Mouse (Mus musculus) left cerebral cortex, adult 9 months (tissue): ENCODE results near the gene Rpl32.

Experiments used
- DNase-seq, 2 experiments: peaks; one replicate each; pipeline ENCODE4 v3.0.0; 2022; ENCODE audit warnings: low spot score in 2 of 2

The Rpl32 gene

DNA sequence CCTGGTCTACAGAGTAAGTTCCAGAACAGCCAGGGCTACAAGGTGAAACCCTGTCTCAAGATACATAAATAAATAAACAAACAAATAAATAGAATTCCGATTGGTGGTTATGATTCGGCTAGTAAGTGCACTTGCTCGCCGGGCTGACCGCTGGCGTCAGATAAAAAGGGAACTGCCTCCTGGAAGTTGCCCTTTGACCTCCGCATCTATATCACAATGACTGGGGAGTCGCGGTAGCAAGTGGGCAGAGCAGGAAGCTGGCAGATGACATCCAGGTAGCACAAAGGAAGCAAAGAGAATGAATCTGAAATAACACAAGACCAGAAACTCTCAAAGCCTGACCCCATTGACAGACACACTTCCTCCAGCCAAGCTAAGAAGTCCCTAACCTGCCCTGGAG, 41.2 kb downstream of the Rpl32 start:
- DNase-seq: no peak

DNA sequence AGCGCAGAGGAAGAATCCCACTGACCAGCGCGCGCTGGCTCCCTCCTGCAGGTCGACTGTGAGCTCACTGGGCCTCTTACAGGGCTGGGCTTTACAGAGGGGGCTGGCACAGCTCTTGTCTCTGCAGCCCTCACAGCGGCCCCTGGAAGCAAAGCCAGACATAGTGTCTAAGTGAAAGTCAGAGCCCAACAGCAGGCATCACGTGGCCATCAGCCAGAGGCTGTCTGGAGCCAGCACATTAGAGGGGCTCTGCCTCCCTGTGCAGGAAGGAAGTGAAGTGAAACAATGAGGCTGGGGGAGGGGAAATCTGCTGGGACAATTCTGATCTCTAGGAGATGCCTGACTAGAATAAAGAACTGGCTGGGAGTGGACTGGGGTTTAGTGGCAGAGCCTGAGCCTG, 44.4 kb downstream of the Rpl32 start:
- peak; percentile 13 to 14 for DNase-seq

DNA sequence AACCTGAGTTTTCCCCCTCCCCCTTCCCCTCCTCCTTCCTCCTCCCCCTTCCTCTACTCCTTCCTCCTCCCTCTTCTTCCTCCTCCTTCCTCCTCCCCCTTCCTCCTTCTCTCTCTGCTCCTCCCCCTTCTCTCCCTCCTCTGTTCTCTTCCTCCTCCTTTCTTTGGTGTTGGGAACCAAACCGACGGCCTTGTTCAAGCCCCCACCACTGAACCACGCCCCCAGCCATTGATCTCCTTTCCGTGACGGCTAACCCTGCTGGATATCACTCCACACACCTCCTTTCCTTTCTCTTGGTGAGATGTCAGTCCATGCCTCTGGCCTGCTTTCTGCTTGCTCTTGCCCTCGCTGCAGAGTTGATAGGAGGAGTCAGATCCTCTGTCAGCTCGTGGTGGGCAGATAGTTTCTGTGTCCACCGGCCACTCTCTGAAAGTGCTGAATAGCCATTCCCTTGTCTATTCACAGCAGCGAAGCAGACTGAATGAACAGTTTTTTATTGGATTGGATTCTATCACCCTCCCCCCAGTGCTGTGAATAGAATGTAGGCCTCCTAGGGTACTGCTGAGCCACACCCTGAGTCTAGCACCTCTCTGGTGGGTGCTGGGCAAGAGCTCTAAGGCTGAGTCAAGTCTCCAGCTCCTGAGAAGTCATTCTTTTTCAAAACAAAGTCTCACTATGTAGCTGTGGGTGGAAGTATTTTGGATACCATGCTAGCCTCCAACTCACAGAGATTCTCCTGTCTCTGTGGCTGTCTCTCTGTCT, 46.4 kb downstream of the Rpl32 start, which contains the start of gene Tmem40:
Gene Tmem40, minus strand, starts transcription at position 416 of the 762 bp plus-strand sequence.
- DNase-seq: no peak

DNA sequence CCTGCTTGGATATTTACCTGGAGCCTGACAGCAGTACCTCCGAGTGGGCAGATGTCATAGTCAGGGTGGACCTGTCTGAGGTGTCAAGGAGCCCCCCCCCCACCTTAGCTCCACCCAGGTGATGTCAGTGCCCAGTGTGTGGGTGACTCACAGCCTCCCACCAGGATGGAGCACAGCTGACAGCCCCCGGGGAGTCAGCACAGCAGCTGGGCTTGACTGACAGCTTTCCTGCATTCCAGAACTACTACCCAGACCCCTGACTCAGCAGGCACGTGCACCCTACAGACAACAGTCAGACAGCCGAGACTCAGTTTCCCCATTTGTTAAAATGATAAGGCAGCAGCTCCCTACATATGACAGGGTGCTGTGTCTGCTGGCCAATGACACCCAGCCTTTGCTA, 47.6 kb downstream of the Rpl32 start:
- no peak for DNase-seq

DNA sequence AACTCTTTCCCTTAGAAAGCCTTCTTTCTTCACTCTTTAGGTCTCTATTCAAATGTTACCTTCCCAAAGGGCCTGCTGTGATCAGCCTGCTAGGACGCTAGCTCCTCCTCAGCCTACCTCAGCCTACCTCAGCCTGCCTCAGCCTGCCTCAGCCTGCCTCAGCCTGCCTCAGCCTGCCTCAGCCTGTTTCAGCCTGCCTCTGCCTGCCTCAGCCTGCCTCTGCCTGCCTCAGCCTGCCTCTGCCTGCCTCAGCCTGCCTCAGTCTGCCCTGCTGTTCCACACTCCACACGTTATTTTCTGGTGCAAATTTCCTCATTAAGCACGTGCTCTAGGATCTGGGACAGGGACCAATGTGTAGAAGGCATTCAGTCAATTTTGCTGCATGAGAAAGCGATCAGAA, 48.4 kb downstream of the Rpl32 start:
- no peak for DNase-seq

DNA sequence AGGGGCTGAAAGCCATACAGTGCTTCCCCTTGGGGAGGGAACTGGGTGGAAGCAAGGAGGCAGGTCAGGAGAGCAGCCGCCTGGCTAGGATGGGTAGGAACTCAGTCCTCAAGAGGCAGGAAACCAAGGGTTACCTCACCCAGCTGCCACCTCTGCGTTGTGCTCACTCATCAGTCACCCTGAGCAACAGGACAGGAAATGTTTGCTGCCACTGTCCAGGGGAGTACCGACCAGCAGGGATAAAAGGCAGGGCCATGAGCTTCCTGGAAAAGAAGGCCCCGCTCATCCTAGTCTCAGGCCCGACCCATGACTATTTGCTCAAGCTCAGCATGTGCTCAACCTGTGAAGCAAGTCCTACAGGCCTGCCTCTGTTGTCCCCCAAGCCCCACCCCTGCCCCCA, 49.1 kb downstream of the Rpl32 start:
- no peak for DNase-seq

DNA sequence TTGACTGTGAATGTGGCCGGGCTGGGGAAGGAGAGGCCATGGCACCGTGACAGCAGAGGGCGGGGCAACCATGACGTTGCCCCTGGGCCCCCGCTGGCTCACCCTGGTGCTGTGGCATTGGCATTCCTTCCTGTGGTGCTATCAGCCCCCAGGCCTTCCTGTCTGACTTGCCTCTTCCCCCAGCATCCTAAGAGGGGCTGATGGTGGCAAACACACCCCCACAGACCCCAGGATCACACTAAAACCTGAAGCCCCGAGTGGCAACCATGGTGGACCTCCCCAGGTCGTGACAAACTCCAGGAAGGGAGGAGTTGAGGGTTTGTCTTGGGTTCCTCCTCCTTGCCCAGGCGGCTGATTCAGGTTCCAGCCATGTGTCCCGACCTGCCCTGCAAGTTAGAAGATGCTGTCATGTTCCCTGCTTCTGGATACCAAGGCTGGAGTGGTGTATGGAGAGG, 49.5 kb downstream of the Rpl32 start:
- no peak for DNase-seq

DNA sequence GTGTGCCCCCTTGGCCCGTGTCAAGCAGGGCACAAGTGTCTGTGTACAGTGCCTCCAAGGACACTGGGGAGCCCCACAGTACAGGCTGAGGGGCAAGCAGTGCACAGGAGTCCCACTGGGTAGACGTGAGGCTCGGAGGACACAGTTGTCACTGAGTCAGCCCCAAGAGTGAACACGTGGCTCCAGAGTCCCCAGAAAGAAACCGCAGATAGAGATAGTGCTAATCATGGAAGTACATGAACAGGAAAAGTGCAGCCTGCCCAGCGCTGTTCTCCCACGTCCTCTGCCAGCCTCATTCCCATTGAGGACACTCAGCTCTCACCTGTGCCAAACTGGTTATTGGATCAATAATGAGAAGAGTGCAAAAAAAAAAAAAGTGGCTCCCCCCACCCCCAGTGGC, 53.0 kb downstream of the Rpl32 start:
- no peak for DNase-seq
